Mouse (Mus musculus) bone marrow, adult 2 months (tissue): Measurements from ENCODE around the gene Thtpa.

ENCODE experiments used
- CTCF ChIP-seq: fragments of 200-500 bp; IDR thresholded peaks from 2 replicates; pipeline ENCODE4 v1.5.1; 2011; ENCODE audit warnings: low read length, control low read depth; ENCODE audit not compliant: control insufficient read depth, insufficient read depth
- POLR2A ChIP-seq: fragments of 200-500 bp; IDR thresholded peaks from 2 replicates; pipeline ENCODE4 v1.6.1; 2011; ENCODE audit warnings: low read depth, mild to moderate bottlenecking, control low read depth, low read length, borderline replicate concordance; ENCODE audit not compliant: control insufficient read depth

DNA sequence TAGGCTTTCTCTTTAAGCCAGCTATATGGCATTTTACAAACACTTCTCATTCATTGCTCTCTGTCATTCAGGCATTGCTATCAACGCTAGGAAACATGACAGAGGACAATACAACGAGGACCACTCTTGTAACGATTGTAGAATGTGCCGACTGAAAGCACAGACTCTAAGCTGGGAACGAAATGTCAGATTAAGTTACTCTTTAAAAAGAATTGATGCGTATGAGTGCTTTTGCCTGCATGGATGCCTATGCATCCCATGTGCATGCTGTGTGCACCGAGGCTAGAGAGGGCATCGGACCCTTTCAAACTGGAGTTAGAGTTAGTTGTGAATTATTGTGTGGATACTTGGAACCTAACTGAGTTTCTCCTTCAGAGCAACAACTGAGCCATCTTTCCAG lies 41.1 kb downstream of the Thtpa start:
- TF ChIP-seq CTCF = no peak
- no peak for TF ChIP-seq POLR2A
